Comparison of ENCODE assay signal across 1 mouse cellular context in the genomic region with DNA sequence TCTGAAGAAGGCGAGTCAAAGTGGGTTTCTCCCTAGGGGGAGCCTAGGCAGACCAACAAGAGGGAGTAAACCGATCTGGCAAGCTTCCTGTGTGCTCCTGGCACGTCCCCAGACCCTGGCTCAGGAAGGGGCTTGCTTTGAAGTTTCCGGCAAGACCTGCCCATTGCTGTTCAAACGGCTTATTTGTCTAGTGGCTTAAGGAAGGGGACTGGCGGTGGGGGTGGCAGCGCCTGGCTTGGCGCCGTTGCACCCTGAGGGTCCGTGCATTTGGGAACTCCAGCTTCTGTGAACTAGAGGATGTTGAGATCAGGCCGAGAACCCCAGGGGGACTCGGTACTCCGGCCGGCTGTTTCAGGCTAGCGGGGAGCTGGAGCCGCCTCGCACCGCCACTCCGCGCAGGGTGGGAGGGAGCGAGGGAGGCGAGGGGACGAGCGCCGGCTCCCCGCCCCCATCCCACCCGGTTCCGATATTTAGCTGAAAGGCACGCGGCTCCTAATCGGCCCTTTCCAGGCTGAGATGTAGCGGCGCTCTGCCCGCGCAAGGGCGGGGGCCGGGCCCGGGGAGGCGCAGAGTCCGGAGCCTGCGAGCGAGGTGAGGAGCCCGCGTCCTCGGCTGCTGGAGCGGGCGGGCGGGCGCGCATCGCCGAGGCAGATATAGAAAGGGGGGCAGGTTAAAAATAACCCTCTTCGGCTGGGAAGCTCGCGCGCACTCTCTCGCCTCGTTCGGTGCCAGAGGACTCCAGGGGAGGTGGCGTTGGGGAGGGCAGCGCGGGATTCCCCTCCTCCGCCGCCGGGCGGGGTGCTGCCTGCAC.
TF ChIP-seq lines count a peak whose summit lies in the region.

No protein-coding gene starts in this region.

TF ChIP-seq in CH12.LX, 34 proteins besides CTCF, POLR2A, EP300 and RAD21 (continued from another document):
- 0 out of 2 replicates have a peak, but pooled peaks have one; percentile 26 for TF ChIP-seq MEF2A (IDR thresholded peaks at IDR 0.05; ENCODE audit: borderline replicate concordance, low read depth, low read length)
- no peak for TF ChIP-seq NRF1 (IDR thresholded peaks at IDR 0.05; ENCODE audit: low read depth, low read length)
- no peak for TF ChIP-seq E2F4 (IDR thresholded peaks at IDR 0.05; ENCODE audit: insufficient replicate concordance, low read depth, low read length)
- no peak for TF ChIP-seq JUN (IDR thresholded peaks at IDR 0.05; ENCODE audit: insufficient read depth, low read depth, low read length)
